Mouse (Mus musculus) ES-E14 (cell line): ENCODE results near the gene Lmntd2.

Source experiments
- CHD2 ChIP-seq: IDR thresholded peaks from 2 replicates; pipeline ENCODE4 v1.6.1; 2014; ENCODE audit warnings: mild to moderate bottlenecking, low read depth, low read length, inconsistent platforms
- HCFC1 ChIP-seq: IDR thresholded peaks from 2 replicates; pipeline ENCODE4 v1.6.1; 2012; ENCODE audit warnings: low read length, inconsistent platforms, borderline replicate concordance; ENCODE audit not compliant: insufficient read depth
- MAFK ChIP-seq: IDR thresholded peaks from 2 replicates; pipeline ENCODE4 v1.6.1; 2014; ENCODE audit warnings: mild to moderate bottlenecking, low read depth, low read length, inconsistent platforms; ENCODE audit not compliant: insufficient read depth
- ZC3H11A ChIP-seq: IDR thresholded peaks from 2 replicates; pipeline ENCODE4 v1.6.1; 2012; ENCODE audit warnings: low read depth, mild to moderate bottlenecking, inconsistent platforms, low read length, borderline replicate concordance

DNA sequence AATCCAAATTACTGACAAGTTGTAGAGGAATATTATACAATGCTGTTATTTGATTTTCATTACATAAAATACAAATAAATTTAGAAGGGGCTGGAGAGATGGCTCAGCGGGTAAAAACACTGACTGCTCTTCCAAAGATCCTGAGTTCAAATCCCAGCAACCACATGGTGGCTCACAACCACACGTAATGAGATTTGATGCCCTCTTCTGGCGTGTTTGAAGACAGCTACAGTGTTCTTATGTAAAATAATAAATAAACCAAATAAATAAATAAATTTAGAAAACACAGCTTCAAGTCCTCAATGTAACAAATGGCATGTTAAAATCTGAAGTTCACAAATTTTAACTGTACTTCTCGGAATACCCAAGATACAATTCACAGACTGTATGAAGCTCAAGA is 38.8 kb downstream of the Lmntd2 start:
- TF ChIP-seq MAFK (no peak), ZC3H11A (no peak), CHD2 (no peak), HCFC1 (no peak)
